Mouse (Mus musculus) kidney, postnatal 0 days (tissue): Measurements from ENCODE around the gene Olfr1474. TPM values are rescaled to one million over a fixed set of nuclear protein-coding genes. Genes with fewer than 3 reads are reported as not detected.
"Not testable (repeated sequence)": the region's sequence is repeated elsewhere in the genome, so short reads cannot be mapped to it uniquely, and the experiment has no call there.

Experiments
- ATAC-seq: fragments of 200-750 bp; cut with Nextera tagmentation; replicated peaks from 2 replicates; pipeline ENCODE4 v1.8.0; 2017; ENCODE audit warnings: low read depth, moderate number of reproducible peaks, moderate TSS enrichment, moderate library complexity; ENCODE audit not compliant: low FRiP score
- DNase-seq: peaks from one replicate; pipeline ENCODE4 v3.0.0-alpha.2; 2016; ENCODE audit warnings: low spot score
- H3K27ac ChIP-seq: fragments of 300-500 bp; sonication (generic); 2 replicates; pipeline ENCODE4 v1.5.1; 2014; ENCODE audit warnings: mild to moderate bottlenecking
- H3K27me3 ChIP-seq: fragments of 300-500 bp; sonication (generic); 2 replicates; pipeline ENCODE4 v1.6.1; 2014; ENCODE audit warnings: low read length, mixed read lengths; ENCODE audit not compliant: insufficient read depth
- H3K36me3 ChIP-seq: fragments of 300-500 bp; sonication (generic); 2 replicates; pipeline ENCODE4 v1.6.1; 2014; ENCODE audit warnings: low read length, mixed read lengths; ENCODE audit not compliant: insufficient read depth
- H3K4me1 ChIP-seq: fragments of 300-500 bp; sonication (generic); replicated peaks from 2 replicates; pipeline ENCODE4 v1.6.1; 2014; ENCODE audit warnings: antibody characterized with exemption, low read length, mixed read lengths; ENCODE audit not compliant: insufficient read depth
- H3K4me2 ChIP-seq: fragments of 300-500 bp; sonication (generic); 2 replicates; pipeline ENCODE4 v1.6.1; 2014; ENCODE audit warnings: mild to moderate bottlenecking, low read length, moderate library complexity, mixed read lengths
- H3K4me3 ChIP-seq: fragments of 300-500 bp; sonication (generic); replicated peaks from 2 replicates; pipeline ENCODE4 v1.5.1; 2014; ENCODE audit warnings: low read depth, low read length
- H3K9ac ChIP-seq: fragments of 300-500 bp; sonication (generic); 2 replicates; pipeline ENCODE4 v1.6.1; 2014; ENCODE audit warnings: low read depth, low read length
- H3K9me3 ChIP-seq: fragments of 300-500 bp; sonication (generic); replicated peaks from 2 replicates; pipeline ENCODE4 v1.6.1; 2016; ENCODE audit warnings: low read length, inconsistent platforms, mixed read lengths
- CTCF ChIP-seq: IDR thresholded peaks from 2 replicates; pipeline ENCODE4 v1.5.1; 2016; ENCODE audit warnings: antibody characterized with exemption, low read depth, mild to moderate bottlenecking, moderate library complexity
- WGBS: fragments of 180-500 bp; shearing (Covaris S2); extraction: QIAGEN DNeasy Blood & Tissue Kit; methylation state at CpG from one replicate; pipeline ENCODE4 v1.1.7; 2014; 5-methylcytosine and 5-hydroxymethylcytosine counted together
- polyA plus RNA-seq: library from polyadenylated mRNA; unstranded; fragments of >200 nt; fragmentation: Nextera tagmentation; extraction: Ambion mirVana; gene quantifications from 2 replicates; pipeline ENCODE4 v1.2.1, GENCODE M21; 2015

Olfr1474 gene
- not detected in 2 replicates for polyA plus RNA-seq

- not testable (repeated sequence) for H3K4me1 ChIP-seq, H3K4me2 ChIP-seq, H3K36me3 ChIP-seq, H3K27me3 ChIP-seq, H3K4me3 ChIP-seq, DNase-seq, H3K27ac ChIP-seq, ATAC-seq, H3K9ac ChIP-seq, H3K9me3 ChIP-seq
- WGBS, result 78% methylated on average over 4 of the region's 4 CpGs
Measured at GRCm38 (mm10) chr19:13469265-13469664, at the start of gene Olfr1474. Gene Olfr1474, plus strand, starts transcription at chr19:13469565.

DNA sequence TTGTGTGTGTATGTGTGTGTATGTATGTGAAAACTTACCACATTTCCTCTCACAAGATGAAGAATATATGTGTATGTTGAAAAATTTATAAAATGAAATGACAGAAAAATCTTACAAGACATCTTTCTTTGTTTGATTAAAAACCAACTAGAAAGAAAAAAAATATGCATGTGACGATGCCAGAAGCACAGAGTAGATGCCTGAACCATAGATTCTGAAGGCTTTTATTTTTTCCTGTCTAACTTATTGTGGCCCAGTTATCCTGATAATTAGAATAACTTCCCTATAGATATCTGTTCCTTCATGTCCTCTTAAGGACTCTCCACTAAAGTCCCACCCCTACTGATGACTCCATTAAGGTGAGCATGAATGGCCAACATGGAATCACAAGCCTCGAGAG is 26.3 kb upstream of the Olfr1474 start, which contains the start of gene Olfr1471:
TSS of gene Olfr1471 (plus strand) at position 301 of the 400 bp plus-strand sequence.
- DNase-seq, H3K9ac ChIP-seq, H3K9me3 ChIP-seq, H3K36me3 ChIP-seq, ATAC-seq, H3K4me1 ChIP-seq, H3K27ac ChIP-seq, H3K4me3 ChIP-seq, H3K4me2 ChIP-seq, H3K27me3 ChIP-seq: not testable (repeated sequence)
- 81% methylated on average over 2 of the region's 2 CpGs for WGBS

- Histone ChIP-seq H3K4me2 (no peak within 1 kb of the TSS), H3K4me1 (no peaks in the 10 kb centered on the region), H3K36me3 (no peaks in the 10 kb centered on the region), H3K27ac (no peak within 1 kb of the TSS), H3K27me3 (no peaks in the 10 kb centered on the region), H3K4me3 (no peak within 1 kb of the TSS), H3K9ac (no peak within 1 kb of the TSS), H3K9me3 (no peaks in the 10 kb centered on the region)
- WGBS, result 83% methylated on average over 1 of the region's 1 CpGs
- ATAC-seq, result no peak
- DNase-seq, result no peak
- no peak for TF ChIP-seq CTCF
Measured at GRCm38 (mm10) chr19:13455986-13456385, 13.4 kb upstream of the Olfr1474 start, which contains the start of gene Olfr1472. Gene Olfr1472, minus strand, starts transcription at chr19:13456086.

DNA sequence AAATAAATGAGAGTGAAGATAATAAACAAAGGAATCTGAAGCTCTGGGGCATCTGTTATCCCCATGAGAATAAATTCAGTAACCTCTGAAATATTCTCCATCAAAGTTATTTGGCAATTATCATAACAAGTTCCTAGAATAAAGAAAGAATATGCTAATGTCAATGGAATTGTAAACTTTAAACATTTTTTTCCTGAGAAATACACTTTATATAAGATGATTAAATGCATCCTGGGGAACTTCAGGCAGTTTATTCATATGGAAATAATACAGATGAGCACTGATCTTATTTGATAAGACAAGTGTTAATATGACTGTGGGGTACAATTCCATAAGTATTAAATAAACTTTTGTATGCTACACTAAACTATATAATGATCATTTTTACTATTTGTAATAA is 10.7 kb downstream of the Olfr1474 start, which contains the start of gene Olfr1475:
TSS of gene Olfr1475 (minus strand) at position 101 of the 400 bp plus-strand sequence.
- Histone ChIP-seq H3K4me1 (no peaks in the 10 kb centered on the region), H3K9ac (no peak within 1 kb of the TSS), H3K36me3 (no peaks in the 10 kb centered on the region), H3K27ac (no peak within 1 kb of the TSS), H3K4me2 (no peak within 1 kb of the TSS), H3K27me3 (no peaks in the 10 kb centered on the region), H3K4me3 (no peak within 1 kb of the TSS), H3K9me3 (no peaks in the 10 kb centered on the region)
- DNase-seq, result no peak
- TF ChIP-seq CTCF, result no peak
- no peak for ATAC-seq

DNA sequence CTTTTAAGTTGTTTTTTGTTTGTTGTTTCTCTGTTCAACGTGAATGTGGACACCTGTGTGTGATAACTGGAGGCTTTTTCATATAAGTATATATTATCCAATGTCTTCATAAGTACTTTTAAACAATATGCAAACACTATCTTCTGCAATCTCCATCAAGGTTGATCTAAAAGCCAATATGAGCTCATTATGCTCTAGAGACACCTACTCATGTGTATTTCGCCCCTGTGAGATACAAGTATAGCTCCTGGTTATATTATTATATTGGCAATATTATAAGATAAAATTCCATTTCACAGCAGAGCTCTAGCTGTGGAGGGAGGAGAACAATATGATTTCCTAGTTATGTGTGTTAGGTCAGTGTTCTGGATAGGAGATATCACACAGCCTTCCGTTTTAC is 30.9 kb downstream of the Olfr1474 start, which contains the start of gene Olfr1477:
TSS of gene Olfr1477 (plus strand) at position 301 of the 400 bp plus-strand sequence.
- H3K4me1 ChIP-seq, result no peaks in the 10 kb centered on the region
- H3K27me3 ChIP-seq, result no peaks in the 10 kb centered on the region
- no peak for ATAC-seq
- no peak within 1 kb of the TSS for H3K4me3 ChIP-seq
- no peaks in the 10 kb centered on the region for H3K36me3 ChIP-seq
- no peaks in the 10 kb centered on the region for H3K9me3 ChIP-seq
- H3K9ac ChIP-seq, result no peak within 1 kb of the TSS
- DNase-seq, result no peak
- no peak for TF ChIP-seq CTCF
- WGBS, result 71% methylated on average over 3 of the region's 3 CpGs
- H3K4me2 ChIP-seq, result no peak within 1 kb of the TSS
- no peak within 1 kb of the TSS for H3K27ac ChIP-seq

Other genes with a start within 250 kb of the Olfr1474 start
- not detected in 2 replicates for gene Olfr1463, start 238.2 kb upstream of the Olfr1474 start, polyA plus RNA-seq
- not detected in 2 replicates for gene Olfr1465, start 154.0 kb upstream of the Olfr1474 start, polyA plus RNA-seq
- gene Olfr1466, start 130.7 kb upstream of the Olfr1474 start, polyA plus RNA-seq, result not detected in 2 replicates
- gene Olfr1467, start 107.3 kb upstream of the Olfr1474 start, polyA plus RNA-seq, result not detected in 2 replicates
- not detected in 2 replicates for gene Olfr1469, start 61.7 kb upstream of the Olfr1474 start, polyA plus RNA-seq
- gene Olfr1471, start 26.2 kb upstream of the Olfr1474 start, polyA plus RNA-seq, result not detected in 2 replicates
- gene Olfr1472, start 13.5 kb upstream of the Olfr1474 start, polyA plus RNA-seq, result not detected in 2 replicates
- gene Olfr1475, start 10.6 kb downstream of the Olfr1474 start, polyA plus RNA-seq, result not detected in 2 replicates
- gene Olfr1477, start 31.0 kb downstream of the Olfr1474 start, polyA plus RNA-seq, result not detected in 2 replicates
- not detected in 2 replicates for gene Olfr1480, start 58.3 kb downstream of the Olfr1474 start, polyA plus RNA-seq
- not detected in 2 replicates for gene Olfr1484, start 113.9 kb downstream of the Olfr1474 start, polyA plus RNA-seq
- not detected in 2 replicates for gene Olfr1487, start 147.8 kb downstream of the Olfr1474 start, polyA plus RNA-seq
- not detected in 2 replicates for gene Olfr1489, start 162.1 kb downstream of the Olfr1474 start, polyA plus RNA-seq
- gene Olfr1490, start 181.5 kb downstream of the Olfr1474 start, polyA plus RNA-seq, result not detected in 2 replicates
- gene Olfr1491, start 227.7 kb downstream of the Olfr1474 start, polyA plus RNA-seq, result not detected in 2 replicates